Mouse (Mus musculus): Measurements from ENCODE around the gene Dab2ip. TPM values are rescaled to one million over a fixed set of nuclear protein-coding genes. Genes with fewer than 3 reads are reported as not detected.

The Dab2ip gene
- total and polyA plus RNA-seq, 3 experiments: 4.9 to 15.6 (median 7.8) TPM

- in situ Hi-C loops (cut with MboI; ENCODE audit: low pct_ligation_motif_present, low pct_unique_long_range_greater_than_20kb, low sequenced_read_pairs): no loop called here
- Histone ChIP-seq H3K79me2 (replicated peaks; ENCODE audit: control insufficient read depth, extremely low read depth, insufficient read depth, poor library complexity, severe bottlenecking) (no peaks in the 10 kb centered on the region), H3K4me2 (ENCODE audit: insufficient read depth, low read depth, poor library complexity, severe bottlenecking) (no peak overlapping the region), H3K27ac (ENCODE audit: insufficient read depth, low read depth) (no peak overlapping the region), H3K9ac (ENCODE audit: insufficient read depth, low read depth) (no peak overlapping the region), H3K36me3 (replicated peaks in 1 of 2; ENCODE audit: control insufficient read depth in 1 of 2, insufficient read depth in 1 of 2, low read length in 1 of 2) (no peaks in the 10 kb centered on the region), H3K4me3 (replicated peaks in 1 of 3; ENCODE audit: low read depth in 2 of 3, low read length in 2 of 3, poor library complexity in 1 of 3) (no peak overlapping the region), H3K9me3 (replicated peaks; ENCODE audit: low read length) (no peaks in the 10 kb centered on the region), H3K27me3 (replicated peaks) (no peaks in the 10 kb centered on the region), H3K4me1 (ENCODE audit: control insufficient read depth in 1 of 2, insufficient read depth in 2 of 2) (no peaks in the 10 kb centered on the region)
- dilution Hi-C loops (cut with MboI; ENCODE audit: extremely low pct_ligation_motif_present, extremely low pct_unique_long_range_greater_than_20kb, low sequenced_read_pairs): no loop called here
- DNase-seq (ENCODE audit: extremely low read depth): no peak
- TF ChIP-seq ETS1 (conservative IDR thresholded peaks at IDR 0.05; ENCODE audit: low read depth, low read length) (no peak), IRF4 (IDR thresholded peaks at IDR 0.05; ENCODE audit: low read depth, low read length) (no peak), CHD2 (IDR thresholded peaks at IDR 0.05; ENCODE audit: low read length) (no peak), MAX (IDR thresholded peaks at IDR 0.05; ENCODE audit: low read length) (no peak), UBTF (IDR thresholded peaks at IDR 0.05; ENCODE audit: low read depth, low read length) (no peak), RAD21 (IDR thresholded peaks at IDR 0.05; ENCODE audit: low read depth, low read length) (no peak), ZKSCAN1 (IDR thresholded peaks at IDR 0.05; ENCODE audit: borderline replicate concordance, low read depth, low read length) (no peak), JUND (conservative IDR thresholded peaks at IDR 0.05; ENCODE audit: low read depth, low read length) (no peak), CTCF (conservative IDR thresholded peaks at IDR 0.05 in 1 of 2, IDR thresholded peaks at IDR 0.05 in 1 of 2; ENCODE audit: low read depth in 2 of 2, low read length in 2 of 2) (no peak)
Observed at GRCm38 (mm10) chr2:35526612-35527242, 31.3 kb upstream of the Dab2ip start.

GRCm38 (mm10) chr2:35529086-35529485 is 29.0 kb upstream of the Dab2ip start:
- peaks cover 3% of the 10 kb centered on the region for H3K9me3 ChIP-seq (replicated peaks; ENCODE audit: low read length)
- H3K9ac ChIP-seq (ENCODE audit: insufficient read depth, low read depth): no peak overlapping the region
- dilution Hi-C loops (cut with MboI; ENCODE audit: extremely low pct_ligation_motif_present, extremely low pct_unique_long_range_greater_than_20kb, low sequenced_read_pairs): no loop called here

More at GRCm38 (mm10) chr2:35529086-35529485, 29.0 kb upstream of the Dab2ip start:
- in situ Hi-C loops (cut with MboI; ENCODE audit: low pct_ligation_motif_present, low pct_unique_long_range_greater_than_20kb, low sequenced_read_pairs): no loop called here
- no peaks in the 10 kb centered on the region for H3K79me2 ChIP-seq (replicated peaks; ENCODE audit: control insufficient read depth, extremely low read depth, insufficient read depth, poor library complexity, severe bottlenecking)
- H3K4me2 ChIP-seq (ENCODE audit: insufficient read depth, low read depth, poor library complexity, severe bottlenecking): no peak overlapping the region
- no peak overlapping the region for H3K4me3 ChIP-seq (replicated peaks in 1 of 3; ENCODE audit: low read depth in 2 of 3, low read length in 2 of 3, poor library complexity in 1 of 3)
- H3K27me3 ChIP-seq (replicated peaks): no peaks in the 10 kb centered on the region
- H3K4me1 ChIP-seq (ENCODE audit: control insufficient read depth in 1 of 2, insufficient read depth in 2 of 2): no peaks in the 10 kb centered on the region
- no peaks in the 10 kb centered on the region for H3K36me3 ChIP-seq (replicated peaks in 1 of 2; ENCODE audit: control insufficient read depth in 1 of 2, insufficient read depth in 1 of 2, low read length in 1 of 2)
- H3K27ac ChIP-seq (ENCODE audit: insufficient read depth, low read depth): no peak overlapping the region
- DNase-seq (ENCODE audit: extremely low read depth): no peak
- TF ChIP-seq SIN3A (IDR thresholded peaks at IDR 0.05; ENCODE audit: low read length) (no peak), MAX (IDR thresholded peaks at IDR 0.05; ENCODE audit: low read length) (no peak), JUN (IDR thresholded peaks at IDR 0.05; ENCODE audit: insufficient read depth, low read depth, low read length) (no peak), TBP (conservative IDR thresholded peaks at IDR 0.05; ENCODE audit: low read depth, low read length) (no peak), CHD2 (IDR thresholded peaks at IDR 0.05; ENCODE audit: low read length) (no peak), ZC3H11A (IDR thresholded peaks at IDR 0.05; ENCODE audit: low read depth, low read length) (no peak), USF2 (conservative IDR thresholded peaks at IDR 0.05; ENCODE audit: low read depth, low read length) (no peak), GABPA (IDR thresholded peaks at IDR 0.05; ENCODE audit: insufficient replicate concordance, low read depth, low read length) (no peak), UBTF (IDR thresholded peaks at IDR 0.05; ENCODE audit: low read depth, low read length) (no peak), E2F4 (IDR thresholded peaks at IDR 0.05; ENCODE audit: insufficient replicate concordance, low read depth, low read length) (no peak), ZKSCAN1 (IDR thresholded peaks at IDR 0.05; ENCODE audit: borderline replicate concordance, low read depth, low read length) (no peak), ZMIZ1 (IDR thresholded peaks at IDR 0.05; ENCODE audit: low read depth, low read length) (no peak), RCOR1 (conservative IDR thresholded peaks at IDR 0.05; ENCODE audit: low read depth, low read length) (no peak), MYC (IDR thresholded peaks at IDR 0.05; ENCODE audit: low read depth, low read length) (no peak), USF1 (IDR thresholded peaks at IDR 0.05; ENCODE audit: low read depth, low read length) (no peak), TCF12 (IDR thresholded peaks at IDR 0.05; ENCODE audit: low read depth, low read length) (no peak)
